29 mouse cellular contexts compared by ENCODE assay signal in genomic region chr8:98496793-98497192, GRCm38 (mm10).
"Had no signal": no experiment of that assay in that cellular context is flagged by ENCODE, and none has a peak within 500 bp of the region (broad histone marks: within the 10 kb centered on the region; RNA-seq: fewer than 3 reads in every experiment).

No protein-coding gene starts in this region.

- H3K4me2 ChIP-seq: embryonic facial prominence, embryonic 12.5 days; embryonic facial prominence, embryonic 13.5 days; embryonic facial prominence, embryonic 15.5 days; forebrain, embryonic 12.5 days; forebrain, embryonic 13.5 days; forebrain, embryonic 15.5 days had no signal

- H3K27ac ChIP-seq: embryonic facial prominence, embryonic 10.5 days; embryonic facial prominence, embryonic 12.5 days; embryonic facial prominence, embryonic 13.5 days; embryonic facial prominence, embryonic 15.5 days; forebrain, embryonic 10.5 days; forebrain, embryonic 12.5 days; forebrain, embryonic 13.5 days; forebrain, embryonic 15.5 days; gastrocnemius, adult 2 months; heart, adult 2 months had no signal

- H3K9me3 ChIP-seq: embryonic facial prominence, embryonic 10.5 days; embryonic facial prominence, embryonic 12.5 days; embryonic facial prominence, embryonic 13.5 days; embryonic facial prominence, embryonic 15.5 days; forebrain, embryonic 10.5 days; forebrain, embryonic 12.5 days; forebrain, embryonic 13.5 days; forebrain, embryonic 15.5 days had no signal

- H3K9ac ChIP-seq: embryonic facial prominence, embryonic 12.5 days; embryonic facial prominence, embryonic 13.5 days; embryonic facial prominence, embryonic 15.5 days; forebrain, embryonic 12.5 days; forebrain, embryonic 13.5 days; forebrain, embryonic 15.5 days; forebrain, postnatal 0 days had no signal

- DNase-seq: cerebellum, adult 2 months; cerebellum, adult 8-10 months; cerebellum, adult 9-10 months; cerebellum, adult 9-11 months; cerebellum, postnatal 10 days; cerebellum, postnatal 14 days; cerebellum, postnatal 25 days; cerebellum, postnatal 36 days; embryo, embryonic 11 days; forebrain, postnatal 0 days; gastrocnemius, adult 2 months; gastrocnemius, postnatal 10 days; gastrocnemius, postnatal 14 days; gastrocnemius, postnatal 25 days; gastrocnemius, postnatal 36 days; heart, adult 11 months; heart, adult 18-20 months; heart, adult 2 months had no signal

- H3K4me1 ChIP-seq: embryonic facial prominence, embryonic 10.5 days; embryonic facial prominence, embryonic 12.5 days; embryonic facial prominence, embryonic 13.5 days; embryonic facial prominence, embryonic 15.5 days; forebrain, embryonic 10.5 days; forebrain, embryonic 12.5 days; forebrain, embryonic 13.5 days; forebrain, embryonic 15.5 days had no signal

- H3K36me3 ChIP-seq: embryonic facial prominence, embryonic 10.5 days; embryonic facial prominence, embryonic 12.5 days; embryonic facial prominence, embryonic 13.5 days; embryonic facial prominence, embryonic 15.5 days; forebrain, embryonic 10.5 days; forebrain, embryonic 12.5 days; forebrain, embryonic 15.5 days had no signal

- H3K4me3 ChIP-seq: embryonic facial prominence, embryonic 10.5 days; embryonic facial prominence, embryonic 12.5 days; embryonic facial prominence, embryonic 13.5 days; embryonic facial prominence, embryonic 15.5 days; erythroblast, embryonic 14.5 days; forebrain, embryonic 10.5 days; forebrain, embryonic 12.5 days; forebrain, embryonic 13.5 days; forebrain, embryonic 15.5 days; gastrocnemius, adult 2 months; heart, adult 2 months had no signal

- ATAC-seq: forebrain, embryonic 13.5 days; forebrain, embryonic 14.5 days; forebrain, embryonic 15.5 days; forebrain, embryonic 16.5 days; forebrain, postnatal 0 days had no signal

- H3K27me3 ChIP-seq: embryonic facial prominence, embryonic 12.5 days; embryonic facial prominence, embryonic 13.5 days; embryonic facial prominence, embryonic 15.5 days; forebrain, embryonic 12.5 days; forebrain, embryonic 13.5 days; forebrain, embryonic 15.5 days had no signal
